Mouse (Mus musculus) layer of hippocampus, adult 18-20 months (tissue): ENCODE measurements at regions not wholly inside any gene's neighbourhood (a gene's known extent, or its start where the extent isn't known, plus 50 kb on each side); places are given as distances from the start of the nearest gene placed in this dataset.
A peak's percentile ranks its signal among the peaks of the same experiment; 100 is the strongest.

Experiments
- DNase-seq, 2 experiments: peaks; one replicate each; pipeline ENCODE4 v3.0.0; 2022; ENCODE audit warnings: low spot score in 2 of 2

DNA sequence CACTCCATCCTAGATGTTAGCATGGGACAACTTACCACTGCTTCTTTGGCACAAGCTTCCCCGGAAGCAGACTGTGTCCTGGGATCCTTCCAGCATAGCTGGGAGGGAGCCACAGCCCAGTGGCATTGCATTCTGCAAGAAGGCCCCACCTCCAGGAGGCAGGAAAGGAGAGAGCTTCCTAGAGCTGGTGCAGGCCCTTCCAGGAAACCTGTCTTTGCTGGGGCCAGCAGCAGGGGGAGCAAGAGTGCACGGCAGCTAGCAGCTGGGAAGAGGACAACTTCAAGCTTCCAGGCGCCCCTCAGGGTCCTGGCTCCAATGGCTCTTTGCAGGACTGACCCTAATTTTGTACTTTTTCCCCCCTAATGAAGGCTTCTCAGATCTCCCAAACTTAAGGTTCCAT is 115.4 kb upstream of the Sorcs3 start:
- peak; percentile 45 to 57 for DNase-seq

DNA sequence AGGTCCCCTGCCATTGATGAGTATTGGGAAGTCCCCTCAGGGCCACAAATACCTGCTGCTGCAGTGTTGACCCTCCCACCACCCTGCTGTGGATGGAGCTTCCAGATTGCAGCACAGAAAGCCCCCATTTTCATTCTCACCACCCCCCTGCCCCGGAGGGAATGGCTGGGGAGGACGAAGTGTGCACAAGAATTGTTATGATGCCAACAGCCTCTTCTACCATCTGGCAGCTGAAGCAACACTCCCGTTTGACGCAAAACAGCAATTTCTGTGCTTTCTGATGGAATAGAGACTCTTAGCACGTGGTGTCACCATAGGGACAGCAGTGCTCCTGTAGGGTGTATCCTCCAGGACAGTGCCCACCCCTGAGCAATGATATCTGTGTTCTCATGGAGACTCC is 108.5 kb upstream of the Sorcs3 start:
- DNase-seq, result peak; percentile 59 to 83

GRCm38 (mm10) chr19:48097942-48098596 is 107.8 kb upstream of the Sorcs3 start:
- DNase-seq, result peak; percentile 30 to 45

DNA sequence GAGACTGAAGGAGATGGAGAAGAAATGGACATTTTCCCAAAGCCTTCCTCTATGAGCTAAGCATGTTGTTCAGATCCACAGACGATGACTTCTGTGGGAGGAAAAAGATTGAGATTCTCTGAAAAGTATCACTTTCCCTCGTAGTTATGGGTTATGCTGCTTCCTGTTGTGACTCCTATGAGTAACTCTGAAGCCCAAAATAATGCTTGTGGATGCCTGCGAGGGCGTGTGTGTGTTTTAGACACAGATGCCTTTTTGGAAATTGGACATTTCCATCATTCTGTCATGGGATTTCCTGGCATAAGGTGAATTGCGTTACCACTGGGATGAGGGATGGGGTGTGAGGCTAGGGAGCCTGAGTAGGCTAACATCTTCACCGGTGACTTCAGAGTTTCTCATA is 104.8 kb upstream of the Sorcs3 start:
- DNase-seq, result peak in 1 of 2 experiments; percentile 16

GRCm38 (mm10) chr19:48115155-48115554 is 90.7 kb upstream of the Sorcs3 start:
- DNase-seq, result no peak

- no peak for DNase-seq
These were observed 90.1 kb upstream of the Sorcs3 start for GRCm38 (mm10) chr19:48115728-48116127.

DNA sequence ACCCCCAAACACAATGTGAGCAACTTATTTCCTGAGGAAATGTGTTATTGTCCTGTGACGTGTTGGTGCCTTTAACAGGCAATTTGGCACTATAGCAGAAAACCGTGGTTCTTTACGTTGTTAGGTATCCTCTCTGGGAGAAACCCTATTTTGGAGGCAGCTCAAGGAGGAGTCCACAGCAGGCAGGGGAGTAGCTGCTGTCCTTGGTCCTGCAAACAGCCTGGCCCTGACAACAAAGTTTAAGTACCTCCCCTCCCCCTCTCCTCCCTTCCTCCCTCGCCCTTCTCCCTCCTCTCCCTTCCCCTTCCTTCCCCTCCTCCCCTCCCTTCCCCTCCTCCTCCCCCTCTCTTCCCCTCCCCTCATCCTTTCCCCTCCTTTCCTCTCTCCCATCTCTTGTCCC is 89.1 kb upstream of the Sorcs3 start:
- DNase-seq, result no peak

- peak in 1 of 2 experiments; percentile 35 for DNase-seq
These were observed 88.2 kb upstream of the Sorcs3 start for GRCm38 (mm10) chr19:48117646-48118045.

DNA sequence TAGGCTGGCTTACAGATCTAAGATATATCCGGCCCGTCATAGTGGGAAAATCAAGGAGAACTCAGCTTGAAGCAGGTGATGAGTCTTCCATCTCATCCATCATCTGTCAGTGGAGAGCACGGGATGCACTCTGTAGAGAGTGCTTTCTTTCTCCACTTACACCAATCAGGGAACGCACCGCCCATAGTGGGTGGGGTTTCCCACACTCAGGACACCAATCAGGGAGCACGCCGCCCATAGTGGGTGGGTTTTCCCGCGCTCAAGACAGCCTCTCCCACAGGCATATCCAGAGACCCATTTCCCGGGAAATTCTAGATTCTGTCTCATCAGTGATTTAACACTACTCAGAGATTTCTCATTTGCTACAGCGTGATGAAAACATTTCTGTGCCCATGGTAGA is 83.5 kb upstream of the Sorcs3 start:
- DNase-seq, result no peak

GRCm38 (mm10) chr19:48123777-48124176 is 82.0 kb upstream of the Sorcs3 start:
- DNase-seq, result no peak

DNA sequence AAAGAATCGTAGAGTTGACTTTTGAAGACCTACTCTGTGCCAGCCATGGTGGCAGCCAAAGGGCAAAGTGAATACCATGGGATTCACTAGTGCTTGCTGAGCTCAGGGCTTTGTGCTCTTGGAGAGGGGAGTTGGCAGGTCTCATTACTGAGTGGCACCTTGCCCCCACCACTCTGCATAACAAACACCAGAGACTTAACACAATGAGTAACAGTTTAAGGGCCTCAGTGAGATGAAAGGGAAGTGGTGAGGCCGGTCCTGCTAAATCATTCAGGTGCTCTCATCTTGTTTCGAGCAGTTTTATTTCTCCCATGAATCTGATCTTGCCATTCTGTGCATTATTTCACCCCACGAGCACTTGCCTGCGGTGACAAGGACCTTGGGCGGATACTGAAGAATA is 80.1 kb upstream of the Sorcs3 start:
- no peak for DNase-seq

- peak; percentile 66 to 80 for DNase-seq
These were observed 77.7 kb upstream of the Sorcs3 start for GRCm38 (mm10) chr19:48128089-48128488.

- no peak for DNase-seq
These were observed 69.6 kb upstream of the Sorcs3 start for GRCm38 (mm10) chr19:48136231-48136630.

DNA sequence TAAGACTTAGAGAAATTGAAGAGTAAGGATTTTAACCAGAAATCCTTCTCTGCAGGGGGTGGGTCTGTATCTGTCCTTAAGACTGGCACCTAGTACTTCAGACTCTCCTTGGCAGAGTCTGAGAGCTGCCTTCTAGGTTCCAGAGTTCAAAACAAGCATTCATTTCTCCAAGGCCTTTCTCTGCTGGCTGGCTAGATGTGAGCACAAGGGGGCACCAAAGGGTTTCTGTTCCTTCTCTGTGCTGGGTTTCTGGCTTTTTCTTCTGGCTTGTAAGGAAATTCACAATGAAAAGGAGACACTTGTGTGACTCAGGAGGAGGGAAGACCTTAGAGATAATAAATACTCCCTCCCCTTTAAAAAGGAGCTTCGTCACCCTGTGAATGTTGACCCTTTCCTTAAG is 61.7 kb upstream of the Sorcs3 start:
- peak; percentile 45 to 78 for DNase-seq
